Mouse (Mus musculus): Measurements from ENCODE around the gene Cit. TPM values are rescaled to one million over a fixed set of nuclear protein-coding genes. Genes with fewer than 3 reads are reported as not detected.

Cit gene
- polyA plus RNA-seq, 1 experiment from 2014 or later: 11.7 TPM

DNA sequence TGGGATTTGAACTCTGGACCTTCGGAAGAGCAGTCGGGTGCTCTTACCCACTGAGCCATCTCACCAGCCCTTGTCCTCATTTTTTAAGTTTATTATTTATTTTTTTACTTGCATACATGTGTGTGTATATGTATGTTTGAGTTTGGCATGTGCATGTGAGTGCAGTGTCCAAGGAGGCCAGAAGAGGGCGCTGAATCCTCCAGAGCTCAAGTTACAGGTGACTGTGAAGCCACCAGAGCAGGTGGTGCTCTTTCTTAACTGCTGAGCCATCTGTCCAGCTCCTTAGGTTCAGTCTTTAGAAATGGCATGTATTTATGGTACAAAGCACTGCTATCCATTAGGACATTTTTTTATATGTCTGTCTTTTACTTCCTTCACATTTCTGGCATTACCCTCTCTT, 97.3 kb downstream of the Cit start:
- no peak for DNase-seq (ENCODE audit: low read depth, low spot score)
- POLR2A ChIA-PET: no interaction called here
- in situ Hi-C loops (cut with MboI; ENCODE audit: low pct_unique_long_range_greater_than_20kb): no loop called here

DNA sequence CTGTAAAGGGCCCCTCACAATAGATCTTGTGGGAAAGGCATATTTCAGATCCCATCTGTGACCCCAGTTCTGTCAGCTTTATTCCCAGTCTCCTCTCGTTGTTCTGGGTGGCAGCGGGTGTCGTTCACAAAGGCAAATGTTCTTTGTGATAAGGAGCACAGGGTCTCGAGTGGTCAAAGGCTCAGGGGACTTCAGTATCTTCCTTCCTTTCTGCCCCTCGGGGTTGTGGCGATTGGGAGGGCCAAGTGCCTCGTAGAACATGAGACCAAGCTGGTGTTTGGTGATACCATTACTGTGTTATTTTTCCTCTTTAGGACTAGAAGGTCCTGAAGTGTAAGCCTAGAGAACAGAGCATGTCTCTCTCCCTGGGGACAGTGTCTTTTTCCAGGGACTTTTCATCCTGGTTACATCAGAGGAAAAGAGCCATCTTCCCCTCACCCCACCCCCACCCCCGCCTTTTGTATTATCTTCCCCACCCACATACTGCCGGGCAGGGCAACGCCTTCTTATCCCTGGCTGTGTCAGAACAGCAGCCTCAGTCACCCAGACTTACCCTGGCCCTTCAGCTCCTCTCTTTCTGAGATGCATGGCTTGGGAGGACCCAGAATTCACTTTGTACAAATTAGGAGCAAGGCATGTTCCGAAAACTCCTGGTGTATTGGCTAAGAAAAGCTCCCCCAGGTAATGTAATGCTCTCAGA, 99.9 kb downstream of the Cit start:
- CTCF ChIA-PET: no interaction called here
- TF ChIP-seq CTCF (IDR thresholded peaks at IDR 0.05): no peak
- POLR2A ChIA-PET: no interaction called here
- no peak for ATAC-seq
- in situ Hi-C loops (cut with MboI; ENCODE audit: low pct_unique_long_range_greater_than_20kb): no loop called here
- DNase-seq (ENCODE audit: low read depth, low spot score): no peak
- no peaks in the 10 kb centered on the region for H3K27me3 ChIP-seq

More for the DNA sequence above, 97.3 kb downstream of the Cit start:
- no peak for TF ChIP-seq CTCF (IDR thresholded peaks at IDR 0.05)
- no peak for ATAC-seq
- H3K27me3 ChIP-seq: no peaks in the 10 kb centered on the region
- CTCF ChIA-PET: interaction anchor here (0.8 to 1.3 kb wide), 3 partner anchors 8 to 38 kb away, joined by 3 to 4 read pairs (median 3); no protein-coding TSS in a partner anchor

DNA sequence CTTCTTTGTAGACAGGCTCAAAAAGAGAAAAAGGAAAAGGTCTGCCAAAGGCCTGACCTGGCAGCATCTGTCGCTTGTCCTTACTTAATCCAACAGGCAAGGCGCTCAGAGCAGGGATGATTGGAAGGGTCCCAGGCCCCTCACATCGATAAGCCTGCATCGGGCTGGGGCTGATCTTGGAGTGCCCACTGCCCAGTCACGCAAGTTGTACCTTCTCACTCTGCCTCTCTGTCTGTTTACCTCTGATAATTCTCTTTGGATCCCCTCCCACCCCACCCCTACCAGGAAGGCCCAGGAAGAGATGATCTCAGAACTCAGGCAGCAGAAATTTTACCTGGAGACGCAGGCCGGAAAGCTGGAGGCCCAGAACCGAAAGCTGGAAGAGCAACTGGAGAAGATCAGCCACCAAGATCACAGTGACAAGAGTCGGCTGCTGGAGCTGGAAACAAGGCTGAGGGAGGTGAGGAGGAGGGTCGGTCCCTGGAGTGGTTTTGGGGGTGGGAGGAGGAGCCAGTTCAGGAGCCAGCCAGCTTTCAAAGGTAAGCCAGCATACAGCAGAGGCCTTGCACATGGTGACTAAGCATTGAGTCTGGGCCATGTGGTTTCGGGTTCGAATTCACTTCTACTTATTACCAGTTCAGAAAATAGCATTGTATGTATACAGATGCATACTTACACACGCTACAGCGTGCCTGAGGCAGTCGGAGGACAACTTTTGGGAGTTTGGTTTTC, 102.7 kb downstream of the Cit start:
- ATAC-seq (no peak), DNase-seq (ENCODE audit: low read depth, low spot score) (no peak)
- TF ChIP-seq CTCF (IDR thresholded peaks at IDR 0.05): no peak
- no peaks in the 10 kb centered on the region for H3K27me3 ChIP-seq
- ChIA-PET CTCF (no interaction called here), POLR2A (interaction anchor here (0.6 kb wide), 1 partner anchor 21 kb away, joined by 3 read pairs; no protein-coding TSS in a partner anchor)
- in situ Hi-C loops (cut with MboI; ENCODE audit: low pct_unique_long_range_greater_than_20kb): no loop called here

DNA sequence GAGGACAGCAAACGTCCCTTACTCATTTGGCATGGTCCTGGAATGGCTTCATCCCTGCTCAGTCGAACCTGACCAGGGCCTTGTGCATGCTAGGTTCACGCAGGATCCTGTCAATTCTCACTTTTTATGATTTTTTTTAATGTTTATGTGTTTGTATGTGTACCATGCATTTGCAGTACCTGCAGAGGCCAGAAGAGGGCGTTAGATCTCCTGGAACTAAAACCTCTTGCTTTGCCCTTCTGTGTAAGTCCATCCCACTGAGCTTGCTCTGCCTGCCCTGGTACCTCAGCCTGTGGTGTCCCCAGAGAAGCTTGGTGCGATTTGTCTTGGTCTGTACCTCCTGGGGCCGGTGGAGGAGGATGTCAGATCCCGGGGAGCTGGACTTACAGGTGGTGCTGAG, 105.9 kb downstream of the Cit start:
- ChIA-PET POLR2A (interaction anchor here (0.7 kb wide), 1 partner anchor 62 kb away, joined by 4 read pairs; no protein-coding TSS in a partner anchor), CTCF (interaction anchor here (0.8 to 2.4 kb wide), 5 partner anchors 12 to 72 kb away, joined by 3 to 11 read pairs (median 3); no protein-coding TSS in a partner anchor)
- in situ Hi-C loops (cut with MboI; ENCODE audit: low pct_unique_long_range_greater_than_20kb): no loop called here
- ATAC-seq (no peak), DNase-seq (ENCODE audit: low read depth, low spot score) (no peak)
- TF ChIP-seq CTCF (IDR thresholded peaks at IDR 0.05): no peak
- H3K27me3 ChIP-seq: no peaks in the 10 kb centered on the region

DNA sequence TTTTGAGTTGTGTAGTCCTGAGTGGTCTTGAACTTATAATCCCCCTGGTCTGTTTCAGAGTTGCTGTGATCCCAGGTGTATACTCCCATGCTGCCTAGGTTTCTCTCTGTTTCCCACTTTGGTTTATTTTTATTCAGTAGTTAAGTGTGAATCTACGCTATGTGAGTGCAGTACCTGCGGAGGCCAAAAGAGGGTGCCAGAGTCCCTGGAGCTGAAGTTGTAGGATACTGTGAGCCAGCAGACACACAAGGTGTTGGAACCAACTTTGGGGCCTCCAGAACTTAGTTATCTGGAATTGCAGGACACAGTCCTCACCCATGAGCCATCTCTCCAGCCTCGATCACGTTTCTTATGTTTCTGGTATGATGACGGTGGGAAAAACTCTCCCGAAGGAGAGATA, 108.1 kb downstream of the Cit start:
- TF ChIP-seq CTCF (IDR thresholded peaks at IDR 0.05): no peak
- CTCF ChIA-PET: interaction anchor here (1.0 to 2.4 kb wide), 2 partner anchors 10 to 14 kb away, joined by 3 to 11 read pairs; no protein-coding TSS in a partner anchor
- DNase-seq (ENCODE audit: low read depth, low spot score) (no peak), ATAC-seq (no peak)
- no peaks in the 10 kb centered on the region for H3K27me3 ChIP-seq
- in situ Hi-C loops (cut with MboI; ENCODE audit: low pct_unique_long_range_greater_than_20kb): no loop called here
- POLR2A ChIA-PET: no interaction called here

- no peak for TF ChIP-seq CTCF (IDR thresholded peaks at IDR 0.05)
- no peak for ATAC-seq
- ChIA-PET POLR2A (no interaction called here), CTCF (no interaction called here)
- DNase-seq (ENCODE audit: low read depth, low spot score): no peak
- in situ Hi-C loops (cut with MboI; ENCODE audit: low pct_unique_long_range_greater_than_20kb): no loop called here
- H3K27me3 ChIP-seq: no peaks in the 10 kb centered on the region
Measured at GRCm38 (mm10) chr5:115954084-115954483, 109.0 kb downstream of the Cit start.

- CTCF ChIA-PET: no interaction called here
- no peak for ATAC-seq
- in situ Hi-C loops (cut with MboI; ENCODE audit: low pct_unique_long_range_greater_than_20kb): no loop called here
Measured at GRCm38 (mm10) chr5:115954549-115954948, 109.5 kb downstream of the Cit start.

GRCm38 (mm10) chr5:115955131-115955530, 110.1 kb downstream of the Cit start:
- no peak for ATAC-seq
- no peak for DNase-seq (ENCODE audit: low read depth, low spot score)
- in situ Hi-C loops (cut with MboI; ENCODE audit: low pct_unique_long_range_greater_than_20kb): no loop called here
- no peaks in the 10 kb centered on the region for H3K27me3 ChIP-seq
- TF ChIP-seq CTCF (IDR thresholded peaks at IDR 0.05): no peak
- ChIA-PET CTCF (no interaction called here), POLR2A (no interaction called here)

More at GRCm38 (mm10) chr5:115954549-115954948, 109.5 kb downstream of the Cit start:
- no peak for DNase-seq (ENCODE audit: low read depth, low spot score)
- TF ChIP-seq CTCF (IDR thresholded peaks at IDR 0.05): no peak
- POLR2A ChIA-PET: no interaction called here
- no peaks in the 10 kb centered on the region for H3K27me3 ChIP-seq

DNA sequence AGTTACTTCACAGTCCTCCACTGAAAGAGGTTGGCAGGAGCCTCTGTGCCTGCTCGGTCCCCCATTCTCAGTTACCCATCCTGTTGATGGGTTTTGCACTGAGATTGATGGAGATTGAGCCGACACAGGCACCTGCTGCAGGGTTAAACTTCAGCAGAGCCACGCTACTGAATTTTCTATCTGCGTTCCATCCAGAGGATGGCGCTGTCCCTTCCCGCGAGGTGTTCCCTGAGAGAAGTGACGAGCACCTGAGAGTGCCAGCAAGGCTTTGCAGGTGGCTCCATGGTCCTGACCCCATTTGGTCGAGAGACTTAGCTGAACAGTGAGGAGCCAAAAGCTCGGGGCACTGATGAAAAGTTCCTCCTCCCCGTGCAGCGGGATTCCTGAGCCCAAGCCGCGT, 111.0 kb downstream of the Cit start:
- in situ Hi-C loops (cut with MboI; ENCODE audit: low pct_unique_long_range_greater_than_20kb): no loop called here
- CTCF ChIA-PET: interaction anchor here (1.0 kb wide), 1 partner anchor 45 kb away, joined by 3 read pairs; no protein-coding TSS in a partner anchor
- POLR2A ChIA-PET: no interaction called here
- no peaks in the 10 kb centered on the region for H3K27me3 ChIP-seq
- no peak for TF ChIP-seq CTCF (IDR thresholded peaks at IDR 0.05)
- DNase-seq (ENCODE audit: low read depth, low spot score) (no peak), ATAC-seq (no peak)

GRCm38 (mm10) chr5:115957177-115957576, 112.1 kb downstream of the Cit start:
- TF ChIP-seq CTCF (IDR thresholded peaks at IDR 0.05): no peak
- ATAC-seq (no peak), DNase-seq (ENCODE audit: low read depth, low spot score) (no peak)
- in situ Hi-C loops (cut with MboI; ENCODE audit: low pct_unique_long_range_greater_than_20kb): no loop called here
- no peaks in the 10 kb centered on the region for H3K27me3 ChIP-seq
- CTCF ChIA-PET: interaction anchor here (1.0 kb wide), 1 partner anchor 44 kb away, joined by 3 read pairs; no protein-coding TSS in a partner anchor
- POLR2A ChIA-PET: no interaction called here

- H3K27me3 ChIP-seq: no peaks in the 10 kb centered on the region
- ChIA-PET POLR2A (no interaction called here), CTCF (no interaction called here)
- DNase-seq (ENCODE audit: low read depth, low spot score): no peak
- ATAC-seq: no peak
- in situ Hi-C loops (cut with MboI; ENCODE audit: low pct_unique_long_range_greater_than_20kb): no loop called here
- TF ChIP-seq CTCF (IDR thresholded peaks at IDR 0.05): no peak
Measured at GRCm38 (mm10) chr5:115958344-115958743, 113.3 kb downstream of the Cit start.
